Mouse (Mus musculus) 416B (cell line): ENCODE results near the gene Plxnd1.

Experiments used
- DNase-seq: peaks from one replicate; pipeline ENCODE4 v3.0.0; 2011; ENCODE audit warnings: low read depth

Gene Plxnd1

DNA sequence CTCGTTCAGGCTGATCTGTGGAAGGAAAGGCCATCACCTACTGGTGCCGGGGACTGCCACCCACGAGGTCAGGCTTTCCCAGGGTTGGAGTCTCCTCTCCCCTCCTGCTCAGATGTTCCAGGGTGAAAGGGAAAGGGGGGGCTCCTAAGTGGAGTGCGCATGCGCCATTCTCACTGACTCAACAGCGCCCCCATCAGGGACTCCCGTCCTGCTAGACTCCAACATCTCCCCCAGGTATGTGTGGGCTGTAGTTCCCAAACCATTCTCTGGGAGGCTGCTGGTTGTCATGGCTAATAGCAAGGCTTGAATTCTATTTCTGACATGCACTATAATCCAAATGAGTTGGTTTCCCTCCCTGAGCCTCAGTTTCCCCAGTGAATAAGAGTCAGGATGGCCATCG lies 16.2 kb downstream of the Plxnd1 start:
- DNase-seq, result no peak

DNA sequence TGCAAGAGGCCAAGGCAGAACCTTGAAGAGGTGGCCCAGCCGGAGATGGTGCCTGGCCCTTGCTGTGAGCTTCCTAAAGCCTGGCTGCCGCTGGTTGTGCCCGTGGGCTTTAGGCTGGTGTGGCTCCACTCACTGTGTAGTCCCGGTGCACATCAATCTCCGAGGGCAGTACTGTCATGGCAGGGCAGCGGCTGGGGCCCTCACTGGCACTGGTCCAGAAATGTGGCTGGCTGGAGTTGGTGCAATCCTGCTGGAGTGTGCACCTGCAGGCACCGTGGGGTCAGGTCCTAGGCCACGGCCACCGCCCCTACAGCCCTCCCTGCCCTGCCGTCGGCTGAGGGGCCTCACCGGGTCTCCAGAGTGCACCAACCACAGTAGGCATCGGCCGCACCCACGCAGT lies 17.0 kb downstream of the Plxnd1 start:
- no peak for DNase-seq

DNA sequence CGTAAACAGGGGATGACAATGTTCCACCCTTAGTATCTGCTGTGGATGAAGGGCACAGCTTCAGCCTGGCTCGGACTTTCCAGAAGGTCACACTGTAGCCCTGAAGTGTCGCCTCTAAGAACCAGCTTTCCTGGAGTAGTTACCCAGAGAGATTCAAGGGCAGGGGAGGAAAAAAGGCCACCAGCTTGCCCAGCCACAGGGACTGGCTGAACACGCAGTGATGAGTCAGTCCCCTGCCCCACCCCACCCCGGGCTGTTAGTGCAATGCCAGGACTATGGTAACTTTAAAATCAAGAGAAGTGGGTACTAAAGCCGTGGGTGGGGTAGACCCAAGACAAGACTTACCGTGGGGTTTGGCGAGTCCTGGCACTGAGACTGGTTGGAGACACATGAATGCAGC lies 19.2 kb downstream of the Plxnd1 start:
- no peak for DNase-seq

DNA sequence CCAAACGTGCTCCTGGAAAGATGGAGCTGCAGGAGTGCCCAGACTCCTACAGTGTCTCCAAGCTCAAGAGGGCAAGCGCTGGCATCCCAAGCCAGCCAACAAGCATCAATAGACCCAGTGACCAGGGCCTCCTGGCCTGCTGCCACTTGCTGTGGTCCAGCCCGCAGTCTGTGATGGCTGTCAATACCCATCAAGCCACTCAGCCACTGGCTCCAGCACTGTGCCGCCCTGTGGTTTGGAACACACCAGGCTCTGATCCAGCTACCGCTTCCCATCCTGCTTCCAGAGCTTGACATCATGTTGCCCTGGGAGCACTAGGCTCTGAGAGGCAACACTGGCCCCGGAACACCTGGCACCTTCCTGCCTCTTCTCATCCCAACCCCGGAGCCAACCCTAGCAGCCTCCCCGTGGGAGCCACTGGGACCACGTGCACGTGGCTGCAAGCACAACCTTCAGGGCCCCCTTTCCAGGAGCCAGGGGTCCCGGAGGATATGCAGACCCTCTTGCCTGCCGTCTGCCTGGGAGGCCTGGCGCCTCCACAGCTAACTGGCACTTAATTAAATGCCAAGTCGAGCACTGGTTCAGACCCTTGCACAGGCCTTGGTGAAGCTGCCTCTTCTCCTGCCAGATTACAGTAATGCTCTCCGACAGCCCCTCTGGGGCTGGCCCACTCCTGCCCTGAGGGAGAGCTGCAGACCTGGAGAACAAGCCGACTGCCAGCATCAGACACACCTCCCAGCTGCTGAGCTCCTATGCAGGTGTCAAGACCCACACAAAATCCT lies 20.7 kb downstream of the Plxnd1 start:
- no peak for DNase-seq

DNA sequence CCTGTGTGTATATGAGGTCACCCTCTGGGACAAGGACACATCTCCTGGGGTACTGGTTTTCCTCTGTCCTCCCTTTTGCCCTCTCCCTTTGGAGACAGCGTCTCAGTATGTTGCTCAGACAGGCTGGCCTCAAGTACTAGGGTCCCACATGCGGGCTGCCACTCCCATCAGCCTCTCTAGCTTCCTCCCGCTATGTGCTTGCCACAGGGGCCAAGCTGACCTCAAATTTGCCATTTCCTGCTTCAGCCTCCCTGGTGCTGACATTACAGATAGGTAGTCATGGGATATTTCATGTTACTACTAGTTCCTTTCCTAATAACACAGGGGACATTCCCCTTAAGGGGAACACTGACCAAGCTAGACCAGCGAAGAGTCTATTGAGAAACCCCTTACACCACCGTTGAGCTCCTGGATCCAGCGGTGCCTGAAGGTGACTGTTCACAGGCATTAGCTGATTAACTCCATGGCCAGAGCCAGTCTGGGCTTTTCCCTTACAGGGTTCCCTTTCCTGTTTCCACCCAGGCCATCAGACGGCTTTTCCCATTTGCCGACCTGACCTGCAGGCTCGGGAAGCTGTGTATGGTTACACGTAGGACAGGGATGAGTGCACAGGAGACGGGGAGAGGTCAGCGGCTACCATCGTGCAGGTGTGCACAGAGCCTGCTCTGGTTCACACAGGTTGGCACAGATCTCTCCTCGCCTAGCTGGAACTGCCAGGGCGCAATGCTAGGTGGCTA lies 21.5 kb downstream of the Plxnd1 start:
- DNase-seq, result peak; percentile 31

DNA sequence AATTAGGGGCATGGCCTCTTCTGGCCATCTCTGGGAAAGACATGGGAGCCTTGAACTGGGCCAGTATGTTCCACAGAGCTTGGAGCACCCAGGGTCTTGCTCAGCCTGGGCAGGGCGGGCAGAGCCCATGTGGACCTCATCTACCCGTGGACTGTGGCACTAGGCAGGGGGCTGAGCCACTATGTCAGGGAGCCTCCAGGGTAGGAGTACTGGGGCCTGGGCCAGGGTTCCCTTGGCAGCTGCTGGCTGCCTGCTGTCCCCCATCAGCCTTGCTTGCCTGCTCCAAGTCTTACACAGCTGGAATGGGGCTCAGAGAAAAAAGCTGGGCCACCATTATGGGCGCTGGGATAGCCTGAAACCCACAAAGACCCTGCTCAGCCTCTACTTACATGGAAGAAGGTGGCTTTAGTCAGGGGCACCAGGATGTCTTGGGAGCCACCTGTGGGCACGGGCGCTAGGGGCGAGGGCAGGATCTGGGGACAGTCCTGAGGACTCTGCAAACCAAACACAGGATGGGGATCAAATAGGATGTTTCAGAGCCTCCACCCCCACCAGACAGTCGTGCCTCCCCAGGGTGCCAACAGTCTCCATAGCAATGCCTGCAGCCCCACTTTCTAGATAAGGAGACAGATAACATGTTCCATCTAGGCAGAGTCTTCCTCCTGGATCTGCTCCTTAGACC lies 22.6 kb downstream of the Plxnd1 start:
- DNase-seq, result no peak

DNA sequence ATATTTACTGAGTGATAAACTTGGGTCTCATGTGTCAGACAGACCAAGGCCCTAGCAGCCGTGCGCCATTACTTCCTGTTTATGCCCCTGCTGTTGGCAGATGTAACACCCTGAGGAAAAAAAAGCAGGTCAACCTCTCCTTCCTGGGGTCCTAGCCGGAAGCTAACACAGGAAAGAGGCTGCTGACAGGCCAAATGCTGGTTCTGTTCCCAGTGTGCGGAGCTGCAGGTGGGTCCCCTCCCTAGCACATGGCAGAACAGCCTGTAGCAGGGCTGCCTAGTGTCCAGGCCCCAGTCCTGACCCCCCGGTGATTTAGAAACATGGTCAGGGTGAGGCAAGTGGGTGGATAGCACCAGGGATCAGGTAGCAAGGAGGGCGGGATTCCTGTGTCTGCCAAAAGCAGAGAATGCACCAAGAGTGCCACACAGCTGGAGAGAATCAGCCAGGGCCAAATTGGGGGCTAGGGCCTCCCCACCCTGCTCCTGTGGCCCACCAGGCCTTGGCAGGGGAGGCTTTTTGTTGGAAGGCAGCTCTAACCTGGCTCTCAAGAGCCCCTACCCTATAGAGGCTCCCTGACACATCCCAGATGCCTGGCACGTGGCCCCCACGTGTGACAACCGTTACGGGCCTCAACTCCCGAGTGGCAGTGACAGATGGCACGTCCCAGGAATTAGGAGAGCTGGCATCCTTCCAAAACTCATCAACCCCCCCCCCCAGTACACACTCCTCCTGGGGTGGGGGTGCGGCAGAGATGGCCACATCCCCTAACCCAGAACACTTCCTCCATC lies 23.3 kb downstream of the Plxnd1 start:
- no peak for DNase-seq

DNA sequence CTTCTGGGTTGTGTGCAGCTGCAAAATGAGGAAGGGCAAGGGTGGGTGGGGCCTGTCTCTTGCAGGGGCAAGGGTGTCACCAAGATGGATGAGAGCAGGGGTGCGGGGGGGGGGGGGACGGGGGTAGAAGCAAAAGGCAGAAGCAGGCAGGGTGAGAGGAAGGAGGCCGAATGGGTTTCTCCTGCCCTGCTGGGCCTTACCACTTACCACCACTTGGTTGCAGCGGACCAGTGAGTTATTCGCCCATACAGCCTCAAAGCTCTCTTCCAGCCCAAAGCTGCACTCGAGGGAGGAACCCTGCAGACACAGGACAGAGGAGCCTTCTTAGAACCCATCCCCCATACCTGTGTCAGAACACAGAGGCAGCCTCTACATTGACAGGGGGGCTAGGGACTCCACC lies 24.9 kb downstream of the Plxnd1 start:
- DNase-seq, result no peak

DNA sequence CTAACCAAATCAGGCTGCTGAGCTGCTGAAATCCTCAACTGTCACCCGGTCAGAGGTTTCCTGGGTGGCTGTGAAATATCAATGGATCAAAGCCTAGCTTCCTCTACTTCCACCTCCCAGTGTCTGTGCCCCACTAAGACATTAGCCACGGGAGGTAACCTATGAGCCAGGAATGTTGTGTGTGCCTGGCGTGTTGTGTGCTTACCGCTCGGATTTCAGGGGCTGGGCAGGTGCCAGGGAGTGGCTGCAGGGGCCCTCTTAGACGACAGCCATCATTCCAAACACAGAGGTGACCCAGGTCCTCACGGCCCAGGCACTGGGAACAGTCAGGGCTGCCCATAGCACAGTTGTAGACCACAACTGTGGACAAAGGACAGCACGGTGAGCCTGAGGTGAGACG lies 25.7 kb downstream of the Plxnd1 start:
- no peak for DNase-seq

DNA sequence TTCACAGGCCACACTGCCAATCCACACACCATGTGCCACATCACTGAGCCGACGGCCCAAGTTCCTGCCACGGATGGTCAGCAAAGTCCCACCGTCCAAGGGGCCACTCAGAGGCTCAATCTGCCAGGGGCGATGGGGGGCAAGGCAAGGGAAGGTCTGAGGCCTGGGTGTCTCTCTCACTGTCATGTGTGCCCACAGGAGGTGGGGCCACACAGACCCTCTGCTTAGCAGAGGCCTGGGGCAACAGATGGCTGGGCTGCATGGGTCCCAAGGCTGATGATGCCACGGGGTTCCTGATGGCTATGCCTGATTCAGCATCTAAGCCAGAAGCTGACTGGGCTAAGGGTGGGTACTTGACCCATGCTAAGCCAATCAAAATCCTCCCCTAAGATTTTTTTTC lies 26.1 kb downstream of the Plxnd1 start:
- DNase-seq, result peak; percentile 21

DNA sequence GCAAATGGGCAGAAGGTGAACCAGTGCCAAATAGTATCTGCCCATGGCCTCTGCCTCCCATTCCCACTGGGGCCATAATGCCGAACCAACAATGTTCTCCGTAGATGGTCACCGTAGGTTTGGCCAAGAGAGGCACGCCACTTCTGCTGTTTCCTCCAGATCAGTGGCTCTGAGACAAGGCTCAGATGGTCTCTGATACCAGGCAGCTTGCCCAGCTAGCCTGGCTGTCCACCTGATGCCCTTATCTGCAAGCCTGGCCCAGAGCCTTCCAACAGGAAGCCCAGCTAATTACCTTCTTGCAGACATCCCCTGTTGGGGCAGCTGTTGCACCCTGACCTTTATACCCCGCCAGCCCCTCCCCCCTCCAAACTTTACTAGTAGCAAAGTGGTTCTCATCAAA lies 26.7 kb downstream of the Plxnd1 start:
- DNase-seq, result peak; percentile 24

DNA sequence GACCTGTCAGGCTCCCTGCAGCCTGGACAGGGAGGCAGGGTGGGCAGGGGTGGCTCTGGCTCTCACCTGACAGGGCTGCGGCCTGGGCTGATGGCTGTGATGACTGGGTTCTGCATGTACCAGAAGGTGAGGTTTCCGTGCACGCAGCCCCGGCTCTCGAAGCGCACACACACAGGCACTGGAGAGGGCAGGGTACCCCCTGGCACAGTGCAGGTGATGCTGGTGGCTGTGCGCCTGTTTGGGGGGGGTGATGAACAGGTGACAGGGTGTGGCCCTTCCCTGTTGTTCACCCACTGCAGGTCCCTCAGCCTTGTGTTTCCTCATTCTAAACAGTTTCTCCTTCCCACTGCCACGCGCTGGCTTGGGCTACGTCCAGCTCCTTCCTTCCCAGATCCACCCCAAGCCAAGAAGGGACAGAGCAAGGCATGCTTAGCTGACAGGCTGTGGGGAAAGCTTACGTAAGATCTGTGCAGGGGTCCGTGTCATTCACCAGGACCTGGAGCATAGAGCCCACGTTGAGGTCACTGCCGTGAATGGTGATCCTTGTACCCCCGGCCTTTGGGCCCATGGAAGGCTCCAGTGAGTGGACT lies 27.4 kb downstream of the Plxnd1 start:
- DNase-seq, result no peak

DNA sequence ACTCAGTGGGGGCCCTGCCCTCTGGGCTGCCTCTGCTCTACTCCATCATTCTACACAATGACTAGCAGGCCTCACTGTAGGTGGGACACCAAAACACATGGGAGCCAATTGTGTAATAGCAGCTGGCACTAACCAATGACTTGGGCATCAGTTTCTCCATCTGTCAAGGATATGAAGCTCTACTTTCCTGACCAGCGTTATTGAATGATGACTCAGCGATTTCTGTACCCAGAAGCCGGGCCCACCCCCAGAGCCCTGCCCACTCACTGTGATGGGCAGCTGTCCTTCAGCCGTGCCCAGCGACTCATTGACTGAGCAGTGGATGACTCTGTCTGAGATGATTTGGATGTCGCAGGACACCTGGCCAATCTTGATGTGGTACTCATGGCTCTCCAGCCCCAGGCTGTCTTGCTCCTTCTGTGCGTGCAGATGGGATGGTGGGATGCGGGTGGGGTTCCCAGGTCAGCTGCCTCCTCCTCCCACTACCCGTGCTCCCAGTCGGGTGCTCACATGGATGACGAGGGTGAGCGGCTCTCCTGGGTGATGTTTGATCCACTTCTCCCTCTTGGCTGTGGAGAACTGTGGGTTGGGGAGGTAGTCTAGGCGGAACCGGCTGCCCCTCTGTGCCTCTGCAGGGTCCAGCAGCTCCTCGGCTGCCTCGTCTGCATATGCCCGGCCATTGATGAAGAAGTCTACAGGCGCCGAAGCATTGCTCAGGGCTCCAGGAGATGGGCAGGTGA lies 28.4 kb downstream of the Plxnd1 start:
- no peak for DNase-seq

DNA sequence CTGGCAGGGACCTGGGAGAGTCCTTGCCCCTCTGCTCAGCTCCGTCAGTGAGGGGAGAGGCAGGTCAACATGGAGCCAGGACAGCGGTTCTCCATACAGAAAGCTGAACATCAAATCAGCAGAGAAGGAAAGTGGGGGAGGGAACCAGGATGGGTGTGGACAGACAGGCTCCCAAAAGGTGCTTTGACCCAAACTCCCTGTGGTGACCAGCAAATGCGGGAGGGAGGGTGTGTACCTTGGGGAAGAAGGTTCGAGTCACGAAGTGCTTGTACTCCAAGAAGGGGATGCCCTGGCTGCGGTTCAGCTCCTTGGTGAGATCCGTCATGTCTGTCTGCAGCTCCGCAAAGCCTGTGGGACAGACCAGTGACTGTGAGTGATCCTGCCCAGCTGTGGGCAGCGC lies 31.1 kb downstream of the Plxnd1 start:
- no peak for DNase-seq

DNA sequence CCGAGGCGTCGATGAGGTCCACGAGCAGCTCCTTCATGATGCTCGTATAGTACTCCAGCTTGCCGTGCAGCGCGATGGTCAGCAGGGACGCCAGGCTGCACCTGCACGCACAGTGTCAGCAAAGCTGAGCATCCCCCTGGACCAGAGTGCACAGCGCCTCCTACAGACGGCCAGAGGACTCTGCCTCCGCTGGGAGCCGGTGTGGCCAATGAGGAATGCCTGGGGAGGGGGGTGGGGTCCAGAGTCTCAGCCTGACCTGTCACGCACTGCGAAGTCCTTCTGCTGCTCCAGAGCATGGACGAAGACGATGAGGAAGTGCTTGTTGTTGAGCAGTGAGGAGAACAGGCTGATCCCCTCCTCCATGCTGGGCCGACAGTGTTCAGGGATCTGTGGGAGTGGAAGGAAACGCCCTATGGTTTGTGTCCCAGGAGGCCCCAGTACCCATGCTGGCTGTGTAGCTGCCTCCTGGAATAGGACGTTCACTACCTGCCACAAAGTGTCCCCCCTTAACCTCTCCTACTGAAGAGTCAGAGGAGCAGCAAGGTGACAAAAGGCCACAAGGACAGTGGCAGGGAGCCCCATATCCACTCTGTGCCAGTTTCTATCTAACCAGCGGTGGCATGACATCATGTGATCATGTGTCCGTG lies 32.2 kb downstream of the Plxnd1 start:
- DNase-seq, result no peak

DNA sequence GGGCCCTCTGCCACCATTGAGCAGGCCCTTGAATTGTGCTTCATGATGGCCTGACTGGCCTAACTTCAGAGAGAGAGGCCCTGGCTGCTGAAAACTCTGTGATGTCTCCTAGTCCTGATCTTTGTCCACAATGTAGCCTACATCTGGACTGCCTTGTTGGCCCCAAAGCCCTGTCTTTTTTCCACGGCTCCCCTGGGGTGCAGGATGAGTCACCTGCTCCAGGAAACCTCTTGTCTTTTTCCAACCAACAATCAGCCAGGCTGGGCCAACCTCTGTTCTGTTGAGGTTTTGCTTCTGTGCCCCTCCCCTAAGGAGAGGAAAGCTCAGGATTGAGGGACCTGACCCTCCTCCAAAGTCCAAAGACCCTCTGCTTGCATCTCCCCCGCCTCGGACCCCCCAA lies 33.1 kb downstream of the Plxnd1 start:
- no peak for DNase-seq

DNA sequence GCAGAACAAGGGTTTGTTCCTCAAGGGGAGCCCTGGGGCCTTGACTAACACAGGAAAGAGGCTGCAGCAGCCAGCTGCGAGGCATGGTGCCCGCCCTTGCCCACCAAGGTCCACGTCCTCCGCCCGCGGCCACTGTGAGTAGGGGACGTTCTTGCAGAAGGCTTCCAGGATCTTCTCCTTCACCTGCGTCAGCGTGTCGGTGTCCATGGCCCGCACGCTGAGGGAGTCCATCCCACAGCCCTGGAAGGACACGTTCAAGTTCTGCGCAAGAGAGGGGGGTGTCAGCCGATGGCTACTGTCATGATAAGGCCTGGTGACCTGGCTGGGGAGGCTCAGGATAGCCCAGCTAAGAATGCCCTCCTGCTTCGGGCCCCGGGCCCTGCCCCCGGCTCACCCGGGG lies 34.5 kb downstream of the Plxnd1 start:
- DNase-seq, result no peak

DNA sequence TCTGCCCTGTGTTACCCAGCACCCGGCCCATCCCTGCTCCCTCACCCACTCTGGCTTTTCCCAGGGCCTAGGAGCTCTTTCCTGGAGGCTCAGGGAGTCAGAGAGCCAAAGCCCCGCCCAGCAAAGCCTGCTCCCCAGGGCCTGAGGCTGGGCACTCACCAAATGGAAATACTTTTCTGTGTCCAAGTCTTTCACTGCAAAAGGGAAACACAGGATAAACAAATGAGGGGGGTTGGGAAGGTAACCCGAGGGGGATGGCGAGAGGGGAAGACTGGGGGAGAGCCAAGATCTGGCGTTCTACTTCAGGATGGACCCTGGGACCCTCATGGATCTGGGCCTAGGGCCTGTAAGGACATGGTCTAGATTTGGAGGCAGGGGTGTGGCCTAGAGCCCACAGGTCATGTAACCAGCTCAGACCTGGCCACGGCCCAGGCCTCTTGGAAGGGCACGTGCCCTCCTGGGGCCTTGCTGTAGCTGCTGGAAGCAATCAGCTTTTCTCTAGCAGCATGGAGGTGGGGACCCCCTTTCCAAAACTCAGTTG lies 35.6 kb downstream of the Plxnd1 start:
- no peak for DNase-seq

DNA sequence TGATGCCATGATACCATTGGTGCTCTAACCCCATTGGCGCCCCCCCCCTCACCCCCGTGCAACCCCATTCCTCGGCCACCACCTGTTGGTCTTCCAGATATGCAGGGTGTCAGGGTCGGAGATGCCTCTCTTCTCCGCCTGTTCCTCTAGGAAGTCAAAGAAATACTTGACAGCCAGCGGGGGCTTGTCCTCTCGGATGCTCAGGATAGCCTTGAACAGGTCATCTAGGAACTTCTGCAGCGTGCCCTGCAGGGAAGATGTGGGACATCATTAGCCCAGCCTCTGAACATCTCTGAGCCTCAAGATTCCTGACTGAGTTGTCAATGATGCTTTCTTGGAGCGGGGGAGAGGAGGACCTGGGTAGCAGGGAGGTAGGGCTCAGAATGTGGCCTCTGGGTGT lies 36.4 kb downstream of the Plxnd1 start:
- no peak for DNase-seq

DNA sequence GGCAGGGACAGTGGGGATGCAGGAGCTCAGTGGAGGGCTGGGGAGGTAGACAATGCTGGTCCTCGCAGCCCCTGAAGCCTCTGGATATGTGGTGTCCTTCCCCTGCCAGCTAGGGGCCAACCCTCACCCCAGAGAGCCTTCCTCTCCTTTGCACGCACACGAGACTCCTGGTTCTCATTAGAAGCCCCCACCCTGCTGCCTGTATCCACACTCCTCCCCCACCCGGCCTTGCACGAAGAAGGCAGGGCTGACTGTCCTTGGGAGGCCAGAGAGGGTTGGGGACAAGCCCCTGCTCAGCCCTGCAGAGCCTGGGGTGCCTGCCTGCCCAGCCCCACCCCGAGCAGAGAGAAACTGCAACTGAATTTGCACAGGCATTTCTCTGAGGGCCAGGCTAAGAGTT lies 37.1 kb downstream of the Plxnd1 start:
- DNase-seq, result no peak
